Mouse (Mus musculus): Measurements from ENCODE around the gene Accsl.

Gene Accsl

GRCm38 (mm10) chr2:93874606-93875005 is 5.6 kb upstream of the Accsl start:
- DNase-seq (ENCODE audit: low spot score in 2 of 2): no peak

GRCm38 (mm10) chr2:93874227-93874514 is 5.2 kb upstream of the Accsl start:
- DNase-seq (ENCODE audit: low spot score in 2 of 2): no peak

GRCm38 (mm10) chr2:93873449-93874226 is 4.7 kb upstream of the Accsl start:
- DNase-seq (ENCODE audit: low spot score in 2 of 2): no peak

- no peak for DNase-seq (ENCODE audit: low spot score in 2 of 2)
Observed at GRCm38 (mm10) chr2:93872257-93872656, 3.3 kb upstream of the Accsl start.

- no peak for DNase-seq (ENCODE audit: low spot score in 2 of 2)
Observed at GRCm38 (mm10) chr2:93871411-93871925, 2.5 kb upstream of the Accsl start.

GRCm38 (mm10) chr2:93870842-93871241 is 1.9 kb upstream of the Accsl start:
- DNase-seq (ENCODE audit: low spot score in 2 of 2): peak; percentile 40 to 72

- DNase-seq (ENCODE audit: low spot score in 2 of 2): no peak
Observed at GRCm38 (mm10) chr2:93868566-93868965, 391 bp downstream of the Accsl start.

- no peak for DNase-seq (ENCODE audit: low spot score in 2 of 2)
Observed at GRCm38 (mm10) chr2:93863229-93863628, 5.7 kb downstream of the Accsl start.

- no peak for DNase-seq (ENCODE audit: low spot score in 2 of 2)
Observed at GRCm38 (mm10) chr2:93858845-93859244, 10.1 kb downstream of the Accsl start.

- DNase-seq (ENCODE audit: low spot score in 2 of 2): no peak
Observed at GRCm38 (mm10) chr2:93851303-93851702, 17.7 kb downstream of the Accsl start.

GRCm38 (mm10) chr2:93850317-93850944 is 18.5 kb downstream of the Accsl start:
- DNase-seq (ENCODE audit: low spot score in 2 of 2): no peak

- peak; percentile 41 to 71 for DNase-seq (ENCODE audit: low spot score in 2 of 2)
Observed at GRCm38 (mm10) chr2:93849505-93850089, 19.4 kb downstream of the Accsl start, which contains the start of gene Accs. TSS of gene Accs (minus strand) at chr2:93849943.

GRCm38 (mm10) chr2:93841349-93841748 is 27.6 kb downstream of the Accsl start:
- DNase-seq (ENCODE audit: low spot score in 2 of 2): no peak

- no peak for DNase-seq (ENCODE audit: low spot score in 2 of 2)
Observed at GRCm38 (mm10) chr2:93840109-93840508, 28.8 kb downstream of the Accsl start.

GRCm38 (mm10) chr2:93838931-93839330 is 30.0 kb downstream of the Accsl start:
- DNase-seq (ENCODE audit: low spot score in 2 of 2): no peak

- no peak for DNase-seq (ENCODE audit: low spot score in 2 of 2)
Observed at GRCm38 (mm10) chr2:93836232-93836785, 32.6 kb downstream of the Accsl start.

GRCm38 (mm10) chr2:93835596-93835995 is 33.4 kb downstream of the Accsl start:
- no peak for DNase-seq (ENCODE audit: low spot score in 2 of 2)

- DNase-seq (ENCODE audit: low spot score in 2 of 2): peak; percentile 74 to 81
Observed at GRCm38 (mm10) chr2:93823519-93823918, 45.4 kb downstream of the Accsl start.

GRCm38 (mm10) chr2:93822045-93822749 is 46.8 kb downstream of the Accsl start, which contains the start of gene Ext2:
TSS of gene Ext2 (minus strand) at chr2:93822568.
- peak; percentile 85 to 97 for DNase-seq (ENCODE audit: low spot score in 2 of 2)

GRCm38 (mm10) chr2:93817791-93818190 is 51.2 kb downstream of the Accsl start:
- DNase-seq (ENCODE audit: low spot score in 2 of 2): no peak

GRCm38 (mm10) chr2:93813343-93813742 is 55.6 kb downstream of the Accsl start:
- no peak for DNase-seq (ENCODE audit: low spot score in 2 of 2)

- peak; percentile 53 to 89 for DNase-seq (ENCODE audit: low spot score in 2 of 2)
Observed at GRCm38 (mm10) chr2:93811812-93812211, 57.1 kb downstream of the Accsl start.
